Comparison of ENCODE assay signal across 12 mouse cellular contexts in the genomic region with DNA sequence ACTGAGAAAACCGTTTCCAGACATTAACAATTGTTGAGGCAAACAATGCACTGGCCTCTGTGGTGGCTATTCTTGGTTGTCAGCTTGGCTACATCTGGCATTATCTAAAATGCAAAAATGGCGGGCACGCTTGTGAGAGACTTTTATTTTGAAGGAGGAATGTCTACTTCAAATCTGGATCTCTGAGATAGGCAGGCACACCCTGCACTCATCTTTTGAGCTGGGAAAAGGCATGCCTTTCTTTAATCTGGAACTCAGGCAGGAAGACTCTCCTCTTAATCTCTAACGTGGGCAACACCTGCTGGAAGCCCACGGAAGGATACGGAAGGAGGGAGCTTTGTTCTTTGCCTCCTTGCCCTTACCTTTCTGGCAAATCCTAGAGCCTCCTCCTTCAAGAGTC. TPM values are rescaled to one million over a fixed set of nuclear protein-coding genes. Genes with fewer than 3 reads are reported as not detected.
"Had no signal": no experiment of that assay in that cellular context is flagged by ENCODE, and none has a peak within 500 bp of the region (broad histone marks: within the 10 kb centered on the region; RNA-seq: fewer than 3 reads in every experiment).

No protein-coding gene starts in this region.

- ATAC-seq: midbrain, embryonic 13.5 days had no signal

- H3K4me1 ChIP-seq: limb, embryonic 12.5 days; lung, embryonic 15.5 days; midbrain, embryonic 13.5 days had no signal

- H3K27me3 ChIP-seq: limb, embryonic 12.5 days; lung, embryonic 15.5 days; midbrain, embryonic 13.5 days had no signal

- H3K4me3 ChIP-seq: limb, embryonic 12.5 days; lung, embryonic 15.5 days; midbrain, embryonic 13.5 days had no signal

- H3K9me3 ChIP-seq: limb, embryonic 12.5 days; lung, embryonic 15.5 days; midbrain, embryonic 13.5 days had no signal

- H3K9ac ChIP-seq: limb, embryonic 12.5 days; lung, embryonic 15.5 days; midbrain, embryonic 13.5 days had no signal

- H3K4me2 ChIP-seq: limb, embryonic 12.5 days; lung, embryonic 15.5 days; midbrain, embryonic 13.5 days had no signal

- DNase-seq: kidney, adult 8-10 months; kidney, postnatal 25 days; layer of hippocampus, postnatal 36 days; lung, postnatal 14 days; right cerebral cortex, adult 18-20 months; thymus, postnatal 14 days had no signal

- H3K27ac ChIP-seq: limb, embryonic 12.5 days; lung, embryonic 15.5 days; macrophage; midbrain, embryonic 13.5 days; stomach, postnatal 0 days had no signal

RNA-seq across cellular contexts. Expression of a gene that starts 40.3 kb away (rescaled TPM):
- total RNA-seq: liver, adult 2 months had no signal
- polyA plus RNA-seq: macrophage had no signal
